Mouse (Mus musculus) CH12.LX (cell line): ENCODE data around the gene Golph3l. TPM values are rescaled to one million over a fixed set of nuclear protein-coding genes. Genes with fewer than 3 reads are reported as not detected.

Source experiments
- DNase-seq: peaks from one replicate; pipeline ENCODE4 v3.0.0-alpha.2; 2013; ENCODE audit errors: extremely low read depth
- H3K27ac ChIP-seq: 2 replicates; pipeline ENCODE4 v1.5.1; 2012; ENCODE audit warnings: low read depth, mild to moderate bottlenecking, control low read depth, moderate library complexity; ENCODE audit not compliant: insufficient read depth
- H3K27me3 ChIP-seq: replicated peaks from 2 replicates; pipeline ENCODE3; 2012; ENCODE audit warnings: inconsistent platforms
- H3K36me3 ChIP-seq, 2 experiments: replicated peaks in 1 of 2; 2 replicates each; pipeline versions ENCODE3 to v1.6.1; 2012; ENCODE audit warnings: inconsistent platforms in 1 of 2, low read length in 1 of 2, mild to moderate bottlenecking in 1 of 2, mixed read lengths in 1 of 2, moderate library complexity in 1 of 2; ENCODE audit not compliant: control insufficient read depth in 1 of 2, insufficient read depth in 1 of 2
- H3K4me1 ChIP-seq, 2 experiments: 2 replicates each; pipeline ENCODE4 v1.6.1; 2012; ENCODE audit warnings: inconsistent platforms in 1 of 2, moderate library complexity in 1 of 2; ENCODE audit not compliant: insufficient read depth in 2 of 2, control insufficient read depth in 1 of 2
- H3K4me2 ChIP-seq: 2 replicates; pipeline ENCODE4 v1.6.1; 2012; ENCODE audit warnings: low read depth, mild to moderate bottlenecking, control low read depth; ENCODE audit not compliant: poor library complexity, insufficient read depth, severe bottlenecking
- H3K4me3 ChIP-seq, 3 experiments: fragments of 150-350 bp in 1 of 3; sonication (generic) in 1 of 3; replicated peaks in 1 of 3; 2 replicates each; pipeline versions ENCODE3 to v1.5.1; 2011 to 2012; ENCODE audit warnings: low read depth in 2 of 3, low read length in 2 of 3, mild to moderate bottlenecking in 2 of 3, moderate library complexity in 2 of 3, control low read depth in 1 of 3, improper control_type of control experiment in 1 of 3, inconsistent platforms in 1 of 3, mixed read lengths in 1 of 3; ENCODE audit not compliant: poor library complexity in 1 of 3
- H3K79me2 ChIP-seq: replicated peaks from 2 replicates; pipeline ENCODE4 v1.6.1; 2012; ENCODE audit warnings: mild to moderate bottlenecking, moderate library complexity; ENCODE audit not compliant: control insufficient read depth, poor library complexity, insufficient read depth, severe bottlenecking; ENCODE audit errors: extremely low read depth
- H3K9ac ChIP-seq: 2 replicates; pipeline ENCODE4 v1.6.1; 2012; ENCODE audit warnings: low read depth, mild to moderate bottlenecking, control low read depth, moderate library complexity; ENCODE audit not compliant: insufficient read depth
- H3K9me3 ChIP-seq: replicated peaks from 2 replicates; pipeline ENCODE3; 2012; ENCODE audit warnings: low read length, inconsistent platforms, mixed read lengths
- BHLHE40 ChIP-seq: IDR thresholded peaks from 2 replicates; pipeline ENCODE4 v1.6.1; 2011; ENCODE audit warnings: mild to moderate bottlenecking, low read depth, low read length, improper control_type of control experiment
- CHD1 ChIP-seq: IDR thresholded peaks from 2 replicates; pipeline ENCODE4 v1.6.1; 2012; ENCODE audit warnings: low read depth, low read length, improper control_type of control experiment, inconsistent platforms
- CHD2 ChIP-seq: IDR thresholded peaks from 2 replicates; pipeline ENCODE4 v1.6.1; 2011; ENCODE audit warnings: low read length, improper control_type of control experiment
- CTCF ChIP-seq, 2 experiments: IDR thresholded peaks in 1 of 2; conservative IDR thresholded peaks in 1 of 2; 2 replicates each; pipeline ENCODE4 v1.5.1; 2011 to 2012; ENCODE audit warnings: low read depth in 2 of 2, low read length in 2 of 2, improper control_type of control experiment in 1 of 2, inconsistent platforms in 1 of 2, mild to moderate bottlenecking in 1 of 2, moderate library complexity in 1 of 2
- E2F4 ChIP-seq: IDR thresholded peaks from 2 replicates; pipeline ENCODE4 v1.6.1; 2011; ENCODE audit warnings: low read depth, low read length, improper control_type of control experiment; ENCODE audit not compliant: insufficient replicate concordance
- EP300 ChIP-seq: IDR thresholded peaks from 2 replicates; pipeline ENCODE4 v1.6.1; 2011; ENCODE audit warnings: low read length, improper control_type of control experiment
- HCFC1 ChIP-seq: IDR thresholded peaks from 2 replicates; pipeline ENCODE4 v1.6.1; 2012; ENCODE audit warnings: low read depth, mild to moderate bottlenecking, inconsistent platforms, low read length, improper control_type of control experiment
- IRF4 ChIP-seq: IDR thresholded peaks from 2 replicates; pipeline ENCODE4 v1.6.1; 2014; ENCODE audit warnings: low read depth, mild to moderate bottlenecking, inconsistent platforms, low read length, improper control_type of control experiment
- JUN ChIP-seq: IDR thresholded peaks from 2 replicates; pipeline ENCODE4 v1.6.1; 2011; ENCODE audit warnings: low read depth, mild to moderate bottlenecking, low read length, improper control_type of control experiment, moderate library complexity; ENCODE audit not compliant: insufficient read depth
- JUND ChIP-seq: conservative IDR thresholded peaks from 2 replicates; pipeline ENCODE4 v1.6.1; 2011; ENCODE audit warnings: low read depth, low read length, improper control_type of control experiment
- MAFK ChIP-seq: IDR thresholded peaks from 2 replicates; pipeline ENCODE4 v1.6.1; 2011; ENCODE audit warnings: low read length, improper control_type of control experiment; ENCODE audit not compliant: insufficient replicate concordance
- MEF2A ChIP-seq: IDR thresholded peaks from 2 replicates; pipeline ENCODE4 v1.6.1; 2014; ENCODE audit warnings: low read depth, mild to moderate bottlenecking, inconsistent platforms, low read length, improper control_type of control experiment, borderline replicate concordance
- MYC ChIP-seq: IDR thresholded peaks from 2 replicates; pipeline ENCODE4 v1.6.1; 2011; ENCODE audit warnings: low read depth, mild to moderate bottlenecking, improper control_type of control experiment, low read length
- POLR2AphosphoS2 ChIP-seq: IDR thresholded peaks from 2 replicates; pipeline ENCODE4 v1.6.1; 2011; ENCODE audit warnings: low read depth, low read length, improper control_type of control experiment
- RAD21 ChIP-seq: IDR thresholded peaks from 2 replicates; pipeline ENCODE4 v1.6.1; 2011; ENCODE audit warnings: low read depth, mild to moderate bottlenecking, low read length, improper control_type of control experiment, moderate library complexity
- TBP ChIP-seq: conservative IDR thresholded peaks from 2 replicates; pipeline ENCODE4 v1.6.1; 2011; ENCODE audit warnings: low read depth, low read length, improper control_type of control experiment
- USF2 ChIP-seq: conservative IDR thresholded peaks from 2 replicates; pipeline ENCODE4 v1.6.1; 2011; ENCODE audit warnings: low read depth, low read length, improper control_type of control experiment
- ZC3H11A ChIP-seq: IDR thresholded peaks from 2 replicates; pipeline ENCODE4 v1.6.1; 2012; ENCODE audit warnings: low read depth, mild to moderate bottlenecking, inconsistent platforms, low read length, improper control_type of control experiment
- ZMIZ1 ChIP-seq: IDR thresholded peaks from 2 replicates; pipeline ENCODE4 v1.6.1; 2012; ENCODE audit warnings: low read depth, mild to moderate bottlenecking, inconsistent platforms, low read length, improper control_type of control experiment
- dilution Hi-C: fragments of 300-500 bp; cut with MboI; formaldehyde crosslinking; loops from 2 replicates; pipeline ENCODE4 v1.14.3; 2020; ENCODE audit warnings: low sequenced_read_pairs; ENCODE audit not compliant: extremely low pct_unique_long_range_greater_than_20kb, extremely low pct_ligation_motif_present
- in situ Hi-C: fragments of 300-500 bp; cut with MboI; formaldehyde crosslinking; loops from 3 replicates; pipeline ENCODE4 v1.14.3; 2019; ENCODE audit warnings: low sequenced_read_pairs, low pct_ligation_motif_present, low pct_unique_long_range_greater_than_20kb, mixed read lengths
- polyA plus RNA-seq: library from polyadenylated mRNA; unstranded; fragments of >175 nt; gene quantifications from 2 replicates; pipeline ENCODE4 v1.2.1, GENCODE M21; 2012; ENCODE audit warnings: low read depth; ENCODE audit not compliant: insufficient read length
- total RNA-seq, 2 experiments: library from RNA; depleted of rRNA; stranded (reverse); fragments of 300-350 nt in 1 of 2; fragments of >200 nt in 1 of 2; gene quantifications; 2 replicates each; pipeline ENCODE4 v1.2.3; 2012 to 2014

Golph3l gene
- total and polyA plus RNA-seq, 3 experiments, result 22.7 to 36.9 (median 23.4) TPM

DNA sequence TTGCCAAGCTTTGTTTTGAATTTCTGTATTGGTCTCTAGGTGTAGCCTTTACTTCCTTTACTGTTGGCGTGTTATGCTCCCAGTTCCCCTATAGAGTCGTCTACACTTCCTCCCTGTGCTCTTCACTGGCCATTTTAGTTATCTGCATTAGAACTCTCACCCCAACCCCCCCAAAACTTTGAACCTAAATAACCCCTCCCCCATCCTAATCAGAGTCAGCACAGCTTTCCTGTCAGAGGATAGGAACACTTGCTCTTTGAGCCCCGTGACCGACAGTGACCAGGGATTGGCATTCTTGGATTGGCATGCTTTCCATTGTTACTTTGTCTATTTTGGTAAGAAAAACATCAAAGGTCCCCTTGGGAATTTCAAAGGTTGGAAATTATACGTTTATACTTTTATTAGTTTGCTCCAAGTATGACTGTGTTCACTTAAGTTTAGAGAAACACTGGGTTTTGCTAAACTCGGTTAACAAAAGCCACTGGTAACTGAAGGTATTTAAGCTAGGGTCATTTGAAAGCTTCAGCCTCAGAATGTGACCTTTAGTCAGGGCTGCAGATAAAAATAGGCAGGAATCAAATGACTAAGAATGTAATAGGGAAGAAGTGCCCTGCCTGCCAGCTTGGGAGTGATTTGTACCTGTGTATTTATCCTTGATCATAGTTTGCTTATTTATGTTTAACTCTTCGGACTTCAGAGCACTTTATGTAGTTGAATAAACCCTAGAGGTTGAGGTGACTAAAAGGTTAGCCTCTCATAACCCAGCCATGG is 73.4 kb downstream of the Golph3l start:
- no peak for DNase-seq
- peak overlapping the region; percentile 75 for H3K27ac ChIP-seq
- peaks cover 9 to 54% of the 10 kb centered on the region in 2 experiments for H3K4me1 ChIP-seq
- peak overlapping the region; percentile 37 to 91 (median 91) for H3K4me3 ChIP-seq
- no peaks in the 10 kb centered on the region for H3K27me3 ChIP-seq
- H3K9ac ChIP-seq, result peak overlapping the region; percentile 65
- TF ChIP-seq CHD1 (no peak; the same call in none of the 2 replicates), ZMIZ1 (no peak), MEF2A (peak; percentile 27; the same call in 1 of the 2 replicates), USF2 (no peak), JUN (no peak), CHD2 (peak; percentile 46; the same call in 1 of the 2 replicates), EP300 (no peak), JUND (no peak), MYC (no peak), TBP (no peak), CTCF (conservative IDR thresholded peaks at IDR 0.05 in 1 of 2, IDR thresholded peaks at IDR 0.05 in 1 of 2; ENCODE audit: low read depth in 2 of 2, low read length in 2 of 2) (no peak), HCFC1 (no peak), POLR2AphosphoS2 (0 out of 2 replicates have a peak, but pooled peaks have one; percentile 17), RAD21 (no peak), E2F4 (no peak), ZC3H11A (no peak), IRF4 (peak; percentile 65), BHLHE40 (no peak), MAFK (no peak)
- peaks cover 78% of the 10 kb centered on the region for H3K79me2 ChIP-seq
- H3K36me3 ChIP-seq, result peaks cover 34 to 60% of the 10 kb centered on the region in 2 experiments
- H3K4me2 ChIP-seq, result peak overlapping the region; percentile 95
- no peaks in the 10 kb centered on the region for H3K9me3 ChIP-seq
- dilution Hi-C loops (no loop called here), in situ Hi-C loops (no loop called here)
